Mouse (Mus musculus) heart, adult 8-10 months (tissue): ENCODE data around the gene 2210418O10Rik. TPM values are rescaled to one million over a fixed set of nuclear protein-coding genes. Genes with fewer than 3 reads are reported as not detected.
"Not testable (repeated sequence)": the region's sequence is repeated elsewhere in the genome, so short reads cannot be mapped to it uniquely, and the experiment has no call there.

Experiments
- DNase-seq: peaks from one replicate; pipeline ENCODE4 v3.0.0; 2022; ENCODE audit warnings: low spot score
- total RNA-seq, 4 experiments: library from RNA; stranded (reverse); gene quantifications; 2 replicates each; pipeline ENCODE4 v1.2.4; 2022

The 2210418O10Rik gene
- total RNA-seq: 1 to 10 TPM in 2 of 4 experiments, not detected in 2; 1.8 to 4.5 TPM

GRCm38 (mm10) chr2:176226269-176226668 lies at the start of gene 2210418O10Rik:
TSS of gene 2210418O10Rik (plus strand) at chr2:176226569.
- DNase-seq: not testable (repeated sequence)

GRCm38 (mm10) chr2:176248519-176248918 lies 22.1 kb downstream of the 2210418O10Rik start:
- DNase-seq: not testable (repeated sequence)

Other genes with a start within 250 kb of the 2210418O10Rik start
- 10 to 100 TPM; 16.9 to 59.8 (median 50.7) TPM for gene Gm2004, start 76.7 kb upstream of the 2210418O10Rik start, total RNA-seq
- not detected for gene Gm11009, start 92.9 kb downstream of the 2210418O10Rik start, total RNA-seq
- 10 to 100 TPM; 24.3 to 31.4 (median 29.5) TPM for gene Gm14435, start 197.0 kb downstream of the 2210418O10Rik start, total RNA-seq